Mouse (Mus musculus): Measurements from ENCODE around the gene Bmpr1a. TPM values are rescaled to one million over a fixed set of nuclear protein-coding genes. Genes with fewer than 3 reads are reported as not detected.

The Bmpr1a gene
- total RNA-seq, 2 experiments from 2014 or later: 49.1 to 65.5 TPM

DNA sequence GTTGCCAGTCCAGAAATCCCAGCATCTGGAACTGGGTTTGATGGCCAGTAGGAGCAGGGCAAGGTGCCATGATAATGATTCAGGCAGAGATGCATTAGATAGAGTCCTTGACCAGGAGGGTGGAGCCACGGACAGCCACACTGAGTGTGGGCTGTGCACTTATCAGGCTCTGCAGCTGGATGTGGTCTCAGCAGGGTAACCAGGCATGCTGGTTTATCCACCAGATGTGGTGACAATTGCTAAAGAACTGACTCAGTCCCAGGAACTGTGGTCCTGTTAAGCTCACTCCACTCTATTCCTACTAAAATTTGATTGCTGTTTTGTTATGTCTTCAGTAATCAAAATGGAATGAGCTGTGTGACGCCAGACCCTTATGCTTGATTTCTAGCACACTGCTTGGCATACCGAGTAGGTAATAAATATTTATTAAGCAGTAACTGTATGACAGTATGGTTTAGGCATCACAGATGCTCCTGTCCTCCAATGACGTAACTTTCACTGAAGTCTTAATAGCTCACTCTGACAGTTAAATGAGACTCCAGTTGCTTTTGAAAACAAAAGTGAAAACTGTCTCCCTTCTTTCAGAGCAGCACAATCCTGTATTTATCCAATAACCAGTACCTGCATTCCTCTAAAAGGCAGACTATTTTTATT, 5.2 kb upstream of the Bmpr1a start:
- peak in 1 of 2 experiments; percentile 49 for DNase-seq (ENCODE audit: low spot score in 2 of 2)

DNA sequence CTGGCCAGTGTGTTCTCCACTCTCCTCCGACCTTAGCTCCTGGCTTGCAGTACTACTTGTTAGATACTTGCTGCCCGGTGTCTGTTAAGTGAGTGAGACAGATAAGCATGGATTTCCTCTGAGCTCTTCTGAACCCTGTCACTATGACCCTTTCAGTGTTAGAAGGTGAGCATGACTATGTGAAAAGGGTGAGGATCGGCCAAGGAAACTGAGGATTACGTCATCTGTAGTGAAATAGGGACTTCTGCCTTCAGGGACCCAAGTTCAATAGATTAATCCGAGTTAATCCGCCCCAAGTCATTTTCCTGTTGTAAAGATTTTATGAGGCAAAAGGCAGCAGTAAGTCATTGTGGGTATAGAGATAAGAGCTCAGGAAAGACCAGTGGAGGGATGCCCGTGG, 2.2 kb upstream of the Bmpr1a start:
- no peak for DNase-seq (ENCODE audit: low spot score in 2 of 2)

DNA sequence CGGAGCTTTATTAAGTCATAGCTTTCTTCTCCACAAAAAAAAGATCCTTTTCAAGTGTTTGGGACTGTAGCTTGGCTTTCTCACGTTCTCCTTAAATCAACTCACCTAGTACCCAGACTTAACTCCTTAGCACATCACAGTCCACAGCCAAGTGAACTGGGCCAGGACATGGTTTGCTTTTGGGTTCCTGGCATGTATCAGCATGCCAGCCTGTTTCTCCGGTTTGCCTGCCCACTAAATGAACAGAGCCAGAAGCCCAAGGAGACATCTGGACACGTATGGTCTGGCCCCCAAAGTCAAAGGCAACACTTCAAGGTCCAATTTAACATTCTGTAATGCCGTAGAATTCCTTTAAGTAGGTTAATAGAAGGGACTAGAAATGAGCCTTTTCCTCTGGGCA, 1.2 kb upstream of the Bmpr1a start:
- DNase-seq (ENCODE audit: low spot score in 2 of 2): no peak

DNA sequence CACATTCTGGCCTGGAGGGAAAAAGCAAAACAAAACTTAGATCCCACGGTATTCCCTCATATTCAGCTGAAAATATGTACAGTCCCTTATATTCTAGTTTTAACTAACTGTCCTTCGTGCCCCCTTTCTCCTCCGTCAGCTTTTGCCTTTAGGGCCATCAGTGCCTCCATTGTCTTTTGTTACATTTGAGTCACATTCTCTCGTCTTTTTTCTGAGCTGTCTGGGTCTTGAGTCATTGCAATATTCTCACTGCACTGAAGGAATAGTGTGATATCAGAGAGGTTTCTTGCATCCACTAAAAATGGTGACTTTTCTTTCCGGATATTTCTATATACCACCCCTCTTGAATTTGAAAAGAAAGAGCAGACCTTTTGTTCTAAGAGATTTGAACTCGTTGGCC, 618 bp upstream of the Bmpr1a start:
- DNase-seq (ENCODE audit: low spot score in 2 of 2): no peak

DNA sequence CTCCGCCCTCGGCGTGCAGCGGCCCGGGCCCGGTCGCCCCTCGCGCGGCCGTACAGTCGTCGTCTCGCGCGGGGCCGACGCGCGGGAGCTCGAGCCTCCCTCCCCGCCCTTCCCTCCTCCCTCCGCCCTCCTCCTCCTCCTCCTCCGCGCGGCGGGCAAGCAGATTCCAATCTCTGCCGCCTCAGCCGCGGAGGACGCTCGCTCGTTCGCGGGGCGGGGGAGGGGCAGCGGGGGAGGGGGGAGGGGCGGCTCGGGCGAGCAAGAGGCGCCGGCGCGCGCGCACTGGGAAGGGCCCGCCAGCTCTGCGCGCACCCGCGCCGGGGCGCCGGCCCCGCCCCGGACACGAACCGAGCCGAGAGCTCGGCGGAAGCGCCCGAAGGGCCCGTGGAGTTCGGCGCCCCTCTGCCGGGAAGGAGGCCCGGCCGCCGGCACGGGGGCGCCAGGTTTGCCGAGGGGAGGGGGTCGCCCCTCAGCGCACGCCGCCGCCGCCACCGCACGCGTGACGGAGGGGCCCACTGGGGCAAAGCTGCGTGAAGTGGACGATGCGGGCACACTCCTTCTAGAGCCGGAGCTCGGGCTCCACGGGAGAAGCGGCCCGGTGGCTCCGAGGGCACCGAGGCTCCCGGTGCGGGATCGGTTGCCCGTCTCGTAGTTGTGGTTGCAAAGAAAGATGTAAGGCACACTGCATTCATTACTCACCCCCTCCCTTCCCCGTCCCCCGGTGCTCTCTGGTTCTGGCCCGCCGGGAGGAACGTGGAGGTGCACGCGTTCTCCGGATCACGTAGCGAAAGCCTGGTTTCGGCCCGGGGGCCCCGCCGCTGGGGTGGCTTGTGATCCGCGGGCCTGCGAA, 441 bp downstream of the Bmpr1a start:
- DNase-seq (ENCODE audit: low spot score in 2 of 2): peak; percentile 87 to 88

DNA sequence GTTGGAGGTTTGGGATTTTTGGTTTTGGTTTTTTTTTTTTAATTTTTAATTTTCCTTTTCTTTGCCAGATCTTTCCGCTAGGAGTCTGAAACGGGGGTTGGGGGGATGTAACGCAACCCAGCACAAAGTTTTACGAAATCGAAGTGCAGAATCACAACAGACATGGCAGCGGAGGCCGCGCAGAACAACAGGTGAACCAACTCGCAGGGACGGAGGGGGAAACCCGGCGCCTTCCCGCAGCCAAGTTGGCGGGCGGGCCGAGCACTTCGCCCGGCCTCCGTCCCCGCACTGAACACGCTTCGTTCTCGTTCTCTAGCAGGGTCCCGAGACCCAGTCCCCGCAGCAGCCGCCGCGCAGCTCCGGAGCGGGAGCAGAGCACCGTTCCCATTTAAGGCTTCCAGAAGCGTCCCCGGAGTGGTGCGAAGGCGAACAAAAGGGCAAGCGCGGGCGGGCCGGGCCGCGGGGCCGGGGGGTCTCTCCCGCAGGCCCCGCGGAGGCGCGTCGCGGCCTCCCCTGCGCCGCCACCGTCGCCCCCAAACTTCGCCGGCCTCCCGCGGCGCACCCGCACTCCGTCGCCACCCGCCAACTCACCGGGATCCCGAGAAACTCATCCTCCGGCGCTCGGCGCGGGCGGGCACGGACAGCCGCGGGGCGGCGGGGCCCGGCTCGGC, 1.2 kb downstream of the Bmpr1a start:
- DNase-seq (ENCODE audit: low spot score in 2 of 2): peak; percentile 54 to 61

DNA sequence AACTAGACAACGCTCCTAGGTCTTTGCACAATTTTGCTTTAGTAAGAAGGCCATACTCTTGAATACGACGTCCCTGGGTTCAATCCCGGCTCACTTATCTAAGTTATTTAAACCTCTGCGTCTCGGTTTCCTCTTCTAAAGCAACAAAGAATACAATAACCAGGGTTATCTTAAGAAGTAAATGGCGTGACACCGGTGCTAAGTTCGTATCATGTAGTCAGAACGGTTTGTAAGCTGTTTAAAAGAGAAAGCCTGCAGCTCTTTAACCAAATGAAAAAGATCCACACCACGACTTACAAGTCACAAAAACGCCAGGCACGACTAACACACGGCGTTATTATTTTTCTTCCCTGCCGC, 1.7 kb downstream of the Bmpr1a start:
- DNase-seq (ENCODE audit: low spot score in 2 of 2): no peak

DNA sequence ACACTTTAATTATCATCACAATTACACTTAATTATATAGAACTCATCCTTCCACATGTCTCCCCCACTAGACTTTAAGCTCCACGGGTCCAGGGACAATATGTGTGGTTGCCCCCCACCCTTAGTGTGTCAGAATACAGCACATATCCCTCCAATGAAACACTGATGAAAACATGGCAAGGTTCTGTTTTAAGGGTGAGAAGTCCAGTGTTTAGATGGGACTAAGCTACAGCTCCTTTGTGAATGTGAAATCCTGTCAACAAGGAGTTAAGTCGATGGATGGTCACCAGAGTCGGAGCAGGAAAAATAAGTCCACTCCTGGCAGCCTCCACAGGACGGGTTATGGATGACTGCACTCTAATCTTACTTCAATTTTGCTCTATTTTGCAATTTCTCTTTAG, 2.8 kb downstream of the Bmpr1a start:
- DNase-seq (ENCODE audit: low spot score in 2 of 2): no peak

DNA sequence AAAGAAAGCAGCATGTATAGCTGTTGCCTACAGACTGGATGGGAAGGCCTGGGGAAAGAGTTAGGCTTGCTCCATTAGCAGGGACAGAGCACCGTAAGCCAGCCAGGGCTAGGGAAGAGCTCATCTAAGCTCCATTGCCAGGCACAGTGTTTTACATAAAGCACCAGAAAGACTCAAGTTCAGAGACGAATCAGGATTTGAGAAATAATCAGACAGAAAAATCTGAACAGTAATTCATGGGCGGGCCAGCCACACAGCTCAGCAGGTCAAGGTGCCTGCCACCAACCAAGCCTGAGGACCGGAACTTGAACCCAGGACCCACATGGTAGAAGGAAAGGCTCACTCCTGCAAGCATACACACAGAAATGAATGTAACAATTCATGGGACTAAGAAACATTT, 3.5 kb downstream of the Bmpr1a start:
- DNase-seq (ENCODE audit: low spot score in 2 of 2): peak in 1 of 2 experiments; percentile 17

DNA sequence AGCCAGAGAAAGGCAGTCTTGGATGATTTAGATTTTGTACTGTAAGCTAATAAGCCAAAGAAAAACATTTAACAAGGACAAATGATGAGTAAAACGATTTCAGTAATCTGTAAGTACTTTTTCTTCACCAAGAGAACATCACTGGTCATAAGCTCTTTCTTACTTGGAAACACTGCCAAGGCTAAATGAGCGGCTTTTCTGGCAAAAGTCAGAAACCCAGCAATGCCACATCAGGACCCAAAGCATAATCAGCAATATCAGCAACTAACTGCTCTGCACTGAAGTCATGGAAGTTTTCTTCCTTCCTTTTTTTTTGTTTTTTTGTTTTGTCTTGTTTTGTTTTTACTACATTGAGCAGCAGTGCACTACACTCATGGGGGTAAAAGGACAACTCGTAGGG, 5.8 kb downstream of the Bmpr1a start:
- DNase-seq (ENCODE audit: low spot score in 2 of 2): no peak

DNA sequence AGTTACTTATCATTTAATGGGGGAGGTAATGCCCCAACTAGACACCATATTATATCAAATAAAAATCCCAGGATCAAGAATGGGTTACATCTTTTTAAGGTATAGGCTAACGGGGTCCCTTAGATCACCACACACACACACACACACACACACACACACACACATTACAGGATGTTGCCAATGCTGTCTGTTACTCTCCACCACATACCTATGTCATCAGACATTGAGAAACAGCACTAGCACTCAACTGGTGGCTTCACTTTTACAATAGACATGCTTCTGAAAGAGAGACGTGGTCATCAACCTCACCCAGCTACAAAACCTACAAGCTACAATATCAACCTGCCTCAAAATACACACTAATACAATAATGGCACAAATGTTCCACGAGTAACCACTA, 9.5 kb downstream of the Bmpr1a start:
- no peak for DNase-seq (ENCODE audit: low spot score in 2 of 2)

DNA sequence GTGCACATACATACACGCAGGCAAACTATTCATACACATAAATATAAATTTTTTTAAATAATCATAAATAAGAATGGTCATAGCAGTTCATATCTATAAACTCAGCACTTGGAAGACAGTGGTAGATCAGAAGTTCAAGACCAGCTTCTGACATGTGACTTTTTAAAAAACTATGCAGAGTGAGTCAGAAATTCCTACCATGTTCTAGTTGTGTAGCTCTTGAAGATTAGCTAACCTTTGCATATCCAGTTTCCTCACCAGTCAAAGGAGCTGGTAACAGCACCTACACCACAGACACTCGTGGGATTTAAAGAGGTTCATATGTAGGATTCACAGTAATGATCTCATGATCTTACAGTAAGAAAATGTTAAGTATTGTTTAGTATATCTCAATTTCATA, 10.5 kb downstream of the Bmpr1a start:
- no peak for DNase-seq (ENCODE audit: low spot score in 2 of 2)

DNA sequence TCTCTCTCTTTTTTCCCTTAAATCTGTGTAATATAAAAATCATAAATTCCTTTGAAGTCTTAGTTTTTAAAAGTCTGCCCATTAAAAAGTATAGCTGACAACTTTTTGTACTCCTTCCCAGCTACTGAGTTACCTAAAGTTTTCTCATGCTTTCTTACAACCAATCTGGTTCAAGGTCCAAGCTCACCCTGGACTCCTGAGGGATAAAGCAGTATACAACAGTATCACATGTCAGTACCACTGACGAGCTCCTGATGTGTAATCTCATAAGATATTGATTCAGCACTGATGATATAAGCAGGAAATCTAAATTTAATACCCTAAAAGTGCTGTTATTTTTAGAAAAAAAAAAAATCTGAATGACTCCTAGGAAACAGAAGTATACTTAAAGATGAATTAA, 12.2 kb downstream of the Bmpr1a start:
- DNase-seq (ENCODE audit: low spot score in 2 of 2): no peak

DNA sequence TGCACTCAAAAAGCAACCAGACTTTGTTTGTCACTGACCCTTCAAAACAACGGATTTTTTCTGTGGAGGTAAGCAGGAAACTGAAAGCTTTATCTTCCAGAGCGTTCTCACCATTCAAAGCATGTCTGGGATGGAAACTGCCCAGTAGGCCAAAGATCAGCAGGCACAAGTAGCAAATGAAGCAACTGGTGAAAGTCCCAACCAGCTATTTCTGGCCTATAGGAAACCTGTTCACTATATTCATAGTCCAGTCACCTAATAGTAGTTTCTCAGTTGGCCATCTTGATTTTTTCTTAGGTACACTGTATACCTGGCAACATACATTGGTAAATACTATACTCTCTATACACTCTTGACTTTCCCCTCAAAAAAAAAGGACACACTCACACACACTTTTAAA, 13.2 kb downstream of the Bmpr1a start:
- no peak for DNase-seq (ENCODE audit: low spot score in 2 of 2)

DNA sequence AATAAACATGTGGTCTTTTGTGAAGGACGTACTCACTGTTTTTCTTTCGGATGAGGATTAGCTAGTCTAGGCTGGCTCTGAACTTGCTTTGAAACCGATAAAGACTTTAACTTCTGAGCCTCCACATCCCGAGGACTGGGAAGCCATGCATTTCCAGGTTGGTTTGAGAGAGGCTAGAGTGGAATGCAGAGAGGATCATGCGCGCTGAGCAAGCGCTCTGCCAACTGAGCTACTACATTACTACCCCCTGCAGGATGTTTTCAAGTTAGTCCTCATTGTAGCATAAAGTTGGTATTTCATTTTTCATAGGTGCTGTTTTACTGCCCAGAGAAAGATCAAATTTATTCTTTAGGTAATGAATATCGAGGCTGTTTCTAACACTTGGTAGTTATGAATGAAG, 17.0 kb downstream of the Bmpr1a start:
- no peak for DNase-seq (ENCODE audit: low spot score in 2 of 2)

DNA sequence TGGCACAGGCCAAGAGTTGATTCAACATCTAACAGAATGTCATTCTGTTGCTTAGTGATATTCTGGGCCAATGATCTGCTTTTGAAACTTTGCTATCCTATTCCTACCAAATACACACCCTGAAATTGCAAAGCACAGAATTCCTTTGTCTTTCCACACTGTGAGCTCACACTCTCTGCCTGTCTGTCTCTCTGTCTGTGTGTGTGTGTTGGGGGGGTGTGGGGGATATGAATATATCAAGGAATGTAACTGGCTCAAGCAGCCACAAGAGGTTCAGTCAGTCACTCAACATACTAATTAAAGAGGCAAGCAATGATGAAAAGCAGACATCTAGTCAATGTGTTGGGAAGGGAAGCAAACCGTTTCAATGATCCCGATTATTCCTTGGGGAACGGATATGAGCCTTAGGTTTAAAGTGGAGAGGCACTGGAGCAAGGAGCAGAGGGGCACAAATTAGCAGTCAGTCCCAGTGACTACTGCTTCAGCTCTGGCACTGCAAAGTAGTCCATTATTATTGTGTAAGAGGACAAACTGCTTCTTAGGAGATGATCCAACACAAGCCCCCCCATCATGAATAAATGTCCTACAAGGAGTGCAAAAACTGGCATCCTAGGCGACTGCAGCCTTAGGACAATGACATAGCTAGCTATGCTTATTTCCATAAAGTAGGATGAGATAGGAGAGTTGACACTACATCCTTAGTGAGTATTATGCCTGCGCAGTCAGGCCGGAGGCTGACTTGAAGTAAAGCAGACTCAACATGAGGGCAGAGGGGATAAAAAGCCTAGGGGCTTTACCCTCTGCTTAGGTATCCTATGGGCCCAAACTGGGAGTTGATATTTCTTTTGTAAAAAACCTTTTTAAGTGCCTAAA, 19.4 kb downstream of the Bmpr1a start:
- no peak for DNase-seq (ENCODE audit: low spot score in 2 of 2)

DNA sequence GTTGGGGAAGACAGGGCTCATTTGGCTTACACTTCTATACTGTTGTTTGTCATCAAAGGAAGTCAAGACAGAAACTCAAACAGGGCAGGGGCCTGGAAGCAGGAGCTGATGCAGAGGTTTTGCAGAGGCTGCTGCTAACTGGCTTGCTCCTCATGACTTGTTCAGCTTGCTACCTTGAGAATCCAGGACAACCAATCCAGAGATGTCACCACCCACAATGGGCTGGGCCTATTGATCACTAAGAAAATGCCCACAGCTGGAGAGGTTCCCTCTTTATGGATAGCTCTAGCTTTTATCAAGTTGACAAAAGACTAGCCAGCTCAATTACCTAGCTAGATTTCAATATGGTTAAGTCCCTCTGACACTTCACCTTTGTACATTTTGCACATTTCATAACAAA, 31.6 kb downstream of the Bmpr1a start:
- DNase-seq (ENCODE audit: low spot score in 2 of 2): no peak

DNA sequence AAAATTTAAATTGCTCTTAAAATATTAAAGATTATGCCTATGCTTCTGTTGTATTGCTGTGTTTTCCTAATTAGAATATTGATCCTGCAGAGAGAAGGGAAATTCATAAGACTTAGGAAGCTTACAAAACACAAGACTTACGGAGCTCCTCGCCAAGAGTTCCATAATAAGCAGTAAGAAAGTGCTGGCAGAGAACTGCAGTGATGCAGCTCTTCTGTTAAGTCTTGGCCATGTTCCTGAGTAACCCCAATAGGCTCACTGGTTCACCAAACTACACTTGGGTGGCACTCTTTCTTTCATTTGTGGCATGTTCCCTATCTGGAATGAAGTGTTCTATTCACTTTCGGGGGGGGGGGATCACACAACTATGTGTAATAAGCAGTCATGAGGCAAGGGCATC, 36.9 kb downstream of the Bmpr1a start:
- DNase-seq (ENCODE audit: low spot score in 2 of 2): no peak

DNA sequence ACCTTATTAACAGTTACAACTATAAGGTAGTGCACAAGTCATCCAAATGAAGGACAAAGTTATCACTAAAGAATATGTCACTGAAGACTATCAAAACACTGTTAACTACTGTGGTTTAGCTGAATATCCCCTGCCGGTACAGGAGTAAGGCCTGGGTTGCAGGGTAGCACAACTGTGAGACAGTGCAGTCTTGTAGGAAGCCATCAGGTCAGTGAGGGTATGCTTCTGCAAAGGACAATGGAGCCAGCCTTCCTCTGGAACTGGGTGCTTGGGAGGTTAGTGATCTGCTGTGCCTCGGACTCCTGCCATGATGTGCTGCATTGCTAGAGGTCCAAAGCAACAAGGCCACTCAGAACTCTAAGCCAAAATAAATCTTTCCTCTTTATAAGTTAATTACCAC, 43.8 kb downstream of the Bmpr1a start:
- DNase-seq (ENCODE audit: low spot score in 2 of 2): no peak

DNA sequence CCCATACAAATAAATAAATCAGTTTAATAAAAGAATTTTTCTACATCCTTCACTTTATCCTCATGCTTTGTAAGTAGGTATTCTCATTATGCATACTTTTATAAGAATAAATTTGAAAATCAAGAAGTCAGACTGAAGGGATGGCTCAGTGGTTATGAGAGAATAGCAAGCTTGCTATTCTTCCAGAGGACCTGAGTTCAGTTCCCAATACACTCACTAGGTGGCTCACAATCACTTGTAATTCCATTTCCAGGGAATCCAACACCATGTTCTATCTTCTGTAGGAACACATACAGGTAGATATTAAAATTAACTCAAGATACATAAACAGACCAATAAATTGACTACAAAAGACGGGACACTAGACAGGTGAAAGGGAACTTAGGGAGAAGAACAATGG, 44.3 kb downstream of the Bmpr1a start:
- no peak for DNase-seq (ENCODE audit: low spot score in 2 of 2)

DNA sequence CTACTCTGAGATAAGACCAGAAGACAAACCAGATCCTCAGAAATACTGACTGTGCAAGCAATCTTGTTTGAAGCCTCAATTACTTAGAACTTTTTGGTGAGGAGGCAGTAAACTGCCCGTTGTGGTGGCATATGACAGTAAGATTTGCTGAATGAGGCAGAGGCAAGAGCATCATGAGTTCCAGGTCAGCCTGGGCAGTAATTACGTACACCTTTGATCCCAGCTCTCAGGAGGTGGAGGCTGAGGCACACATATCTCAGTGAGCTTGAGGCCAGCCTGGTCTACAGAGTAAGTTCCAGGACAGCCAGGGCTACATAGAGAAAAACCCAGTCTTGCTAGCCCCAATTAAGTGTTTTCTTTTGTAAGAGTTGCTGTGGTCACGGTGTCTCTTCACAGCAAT, 48.9 kb downstream of the Bmpr1a start:
- DNase-seq (ENCODE audit: low spot score in 2 of 2): no peak

Measured in adrenal gland, adult 18-20 months (tissue).